Mouse (Mus musculus) liver, adult 2 months (tissue): ENCODE results near the gene Olfr507.

Source experiments
- CTCF ChIP-seq: fragments of 200-500 bp; IDR thresholded peaks from 2 replicates; pipeline ENCODE4 v1.5.1; 2011; ENCODE audit warnings: low read depth, low read length, control low read depth
- POLR2A ChIP-seq: fragments of 200-500 bp; IDR thresholded peaks from 2 replicates; pipeline ENCODE4 v1.6.1; 2011; ENCODE audit warnings: low read length, control low read depth; ENCODE audit not compliant: insufficient read depth; ENCODE audit errors: extremely low read depth

DNA sequence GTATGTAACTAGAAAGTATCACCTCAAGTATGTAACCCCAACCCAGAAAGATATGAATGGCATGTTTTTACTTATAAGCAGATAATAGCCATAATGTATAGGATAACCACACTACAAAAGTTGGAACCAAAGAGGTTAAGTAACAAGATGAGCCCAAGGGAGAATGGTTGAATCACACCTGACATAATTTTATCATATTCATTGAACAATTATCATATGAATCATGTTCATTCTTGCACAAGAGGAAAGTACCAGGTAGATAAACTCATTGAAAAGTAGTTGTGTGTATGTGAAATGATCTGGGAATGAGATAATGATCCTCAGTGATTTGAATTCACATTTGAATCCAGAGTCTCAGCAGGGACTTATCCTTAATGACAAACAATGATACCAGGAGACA lies 11.1 kb upstream of the Olfr507 start, which contains the start of gene Olfr506:
- TF ChIP-seq CTCF (no peak), POLR2A (no peak)
